ENCODE assay signal across 13 mouse cellular contexts in genomic region chr6:17811531-17811930, GRCm38 (mm10).
"Had no signal": no experiment of that assay in that cellular context is flagged by ENCODE, and none has a peak within 500 bp of the region (broad histone marks: within the 10 kb centered on the region; RNA-seq: fewer than 3 reads in every experiment).

No protein-coding gene starts in this region.

- H3K27ac ChIP-seq: layer of hippocampus, adult 2 months; left cerebral cortex, adult 2 months; liver, embryonic 13.5 days; midbrain, embryonic 13.5 days; stomach, postnatal 0 days had no signal

- H3K4me3 ChIP-seq: layer of hippocampus, adult 2 months; left cerebral cortex, adult 2 months; liver, embryonic 13.5 days; midbrain, embryonic 13.5 days had no signal

- H3K9me3 ChIP-seq: liver, embryonic 13.5 days; midbrain, embryonic 13.5 days had no signal

- H3K27me3 ChIP-seq: liver, embryonic 13.5 days; midbrain, embryonic 13.5 days had no signal

- DNase-seq: kidney, postnatal 14 days; layer of hippocampus, postnatal 36 days; liver, embryonic 13.5 days; lung, adult 2 months; lung, postnatal 14 days; lung, postnatal 4 days; thymus, adult 2 months; thymus, postnatal 14 days; thymus, postnatal 4 days had no signal

- H3K9ac ChIP-seq: liver, embryonic 13.5 days; midbrain, embryonic 13.5 days had no signal

- H3K36me3 ChIP-seq: liver, embryonic 13.5 days; midbrain, embryonic 13.5 days had no signal

- ATAC-seq: midbrain, embryonic 13.5 days had no signal

- H3K4me2 ChIP-seq: liver, embryonic 13.5 days; midbrain, embryonic 13.5 days had no signal
